Mouse (Mus musculus): ENCODE results near the gene Pdzd11. TPM values are rescaled to one million over a fixed set of nuclear protein-coding genes. Genes with fewer than 3 reads are reported as not detected.

Pdzd11 gene
- 10 to 100 TPM; 15.6 to 20.7 TPM for total RNA-seq (2023)

DNA sequence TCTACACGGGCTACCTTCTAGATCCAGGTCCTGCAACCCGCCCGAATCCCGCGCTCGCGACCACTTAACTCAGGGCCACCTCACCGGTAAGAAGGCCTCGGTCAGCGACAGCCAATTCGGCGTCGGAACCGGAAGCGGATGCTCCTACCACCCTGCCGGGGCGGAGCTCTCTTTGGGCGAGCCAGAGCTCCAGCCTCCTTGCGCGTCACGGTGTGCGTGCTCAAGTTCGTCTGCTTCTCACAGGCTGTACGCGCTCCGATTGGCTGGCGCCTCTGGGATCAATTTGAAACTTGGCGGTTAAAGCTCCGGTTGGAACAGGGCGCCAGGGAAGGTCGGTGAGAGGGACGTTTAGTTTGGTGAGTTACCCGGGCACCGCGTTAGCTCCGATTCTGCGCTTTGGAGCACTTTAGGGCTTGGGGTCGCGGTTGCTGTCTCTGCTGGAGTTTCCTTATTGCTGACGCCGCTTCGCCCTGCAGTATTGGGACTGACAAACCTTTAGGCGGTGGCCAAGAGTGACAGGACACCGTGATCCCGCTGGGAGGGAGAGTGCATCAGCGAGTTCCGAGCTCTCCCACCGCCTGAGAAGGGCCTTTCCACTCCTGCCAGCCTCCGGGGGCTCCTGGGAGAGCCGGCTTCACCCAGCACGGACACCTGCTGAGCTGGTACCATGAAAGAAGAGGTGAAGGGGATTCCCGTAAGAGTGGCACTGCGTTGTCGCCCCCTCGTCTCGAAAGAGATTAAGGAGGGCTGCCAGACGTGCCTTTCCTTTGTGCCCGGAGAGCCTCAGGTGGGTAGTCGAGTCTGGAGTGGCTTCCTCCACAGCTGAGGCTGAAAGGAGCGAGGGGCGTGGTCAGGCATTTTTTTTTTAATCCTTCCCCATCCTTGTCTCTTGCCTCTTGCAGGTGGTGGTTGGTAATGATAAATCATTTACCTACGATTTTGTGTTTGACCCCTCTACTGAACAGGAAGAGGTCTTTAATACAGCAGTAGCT lies at the start of gene Pdzd11:
Pdzd11 (minus strand) TSS at position 767 of the 992 bp plus-strand sequence.

DNA sequence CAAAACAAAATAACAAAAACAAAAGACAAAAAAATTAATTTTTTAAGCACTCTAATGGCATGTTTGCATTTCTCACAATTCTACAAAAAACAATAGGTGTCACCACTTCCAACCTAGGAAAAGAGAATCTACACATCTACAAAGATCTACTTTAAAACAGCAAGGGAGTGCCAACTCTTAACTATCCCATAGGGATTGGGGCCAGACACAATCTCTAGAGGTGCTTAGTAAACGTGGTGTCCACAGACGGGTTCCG lies 894 bp downstream of the Pdzd11 start, which contains the start of gene Kif4:
Kif4 (plus strand) TSS at position 192 of the 256 bp plus-strand sequence.

DNA sequence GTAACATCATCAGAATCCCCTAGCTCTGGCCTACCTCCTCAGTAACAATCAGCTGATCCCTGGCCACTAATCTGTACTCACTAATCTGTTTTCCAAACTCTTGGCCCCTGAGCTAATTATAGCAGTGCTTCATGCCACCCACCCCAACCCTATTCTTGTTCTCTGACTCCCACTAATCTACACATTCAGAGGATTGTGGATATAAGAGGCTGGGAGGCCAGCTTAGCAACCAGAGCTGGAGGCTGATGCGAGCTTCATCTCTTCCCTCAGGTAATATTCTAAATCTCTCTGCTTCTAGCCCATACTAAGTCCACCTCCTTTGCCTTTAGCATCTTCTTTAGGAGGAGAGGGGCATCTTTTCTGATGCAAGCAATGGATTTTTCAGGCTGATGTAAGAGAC lies 21.1 kb downstream of the Pdzd11 start, which contains the start of gene Arr3:
Arr3 (plus strand) TSS at position 184 of the 400 bp plus-strand sequence.

DNA sequence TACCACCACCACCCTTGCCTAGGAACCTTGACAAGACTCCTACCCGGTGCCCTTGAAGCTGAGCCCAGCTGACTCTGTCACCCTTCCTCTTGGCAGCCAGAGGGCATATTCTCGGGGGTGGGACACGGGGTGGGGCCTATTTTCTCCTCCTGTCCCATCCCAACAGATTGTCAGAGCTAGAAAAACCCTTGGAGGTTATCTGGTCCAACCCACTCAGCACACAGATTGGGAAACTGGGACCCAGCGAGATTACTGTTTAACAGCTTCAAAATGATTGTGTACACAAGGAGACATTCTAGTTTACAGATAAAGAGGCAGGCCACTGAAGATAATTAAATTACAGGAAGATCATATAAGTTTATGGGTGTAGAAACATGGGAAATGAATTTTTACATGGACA lies 31.6 kb downstream of the Pdzd11 start, which contains the start of gene P2ry4:
P2ry4 (minus strand) TSS at position 79 of the 400 bp plus-strand sequence.

Other genes starting within 250 kb of the Pdzd11 start
- gene Otud6a, start 197.6 kb downstream of the Pdzd11 start, total RNA-seq (2023) = not detected
- gene Awat2, start 183.9 kb downstream of the Pdzd11 start, total RNA-seq (2023) = under 1 TPM; 0.47 to 0.79 TPM
- gene Igbp1, start 132.3 kb downstream of the Pdzd11 start, total RNA-seq (2023) = 10 to 100 TPM; 65.0 to 69.3 TPM
- gene Dgat2l6, start 101.7 kb downstream of the Pdzd11 start, total RNA-seq (2023) = under 1 TPM in 1 of 2 experiments, not detected in 1; 0.12 TPM
- gene Awat1, start 54.3 kb downstream of the Pdzd11 start, total RNA-seq (2023) = not detected
- not detected for gene P2ry4, start 31.7 kb downstream of the Pdzd11 start, total RNA-seq (2023)
- not detected for gene Arr3, start 21.1 kb downstream of the Pdzd11 start, total RNA-seq (2023)
- 1 to 10 TPM in 1 of 2 experiments, under 1 TPM in 1; 0.59 to 2.9 TPM for gene Kif4, start 831 bp downstream of the Pdzd11 start, total RNA-seq (2023)
- not detected for gene Gdpd2, start 103.3 kb upstream of the Pdzd11 start, total RNA-seq (2023)
- gene Dlg3, start 141.2 kb upstream of the Pdzd11 start, total RNA-seq (2023) = 10 to 100 TPM in 1 of 2 experiments, 1 to 10 TPM in 1; 5.8 to 10.5 TPM

All from T-cell, adult 66 days (primary cell).